Mouse (Mus musculus): ENCODE measurements at regions not wholly inside any gene's neighbourhood (a gene's known extent, or its start where the extent isn't known, plus 50 kb on each side); places are given as distances from the start of the nearest gene placed in this dataset.

- Histone ChIP-seq H3K27me3 (no peaks in the 10 kb centered on the region), H3K36me3 (no peaks in the 10 kb centered on the region), H3K4me2 (replicated peaks) (no peak overlapping the region), H3K4me1 (no peaks in the 10 kb centered on the region), H3K9ac (no peak overlapping the region), H3K4me3 (no peak overlapping the region), H3K9me3 (no peaks in the 10 kb centered on the region), H3K27ac (no peak overlapping the region)
- 74% methylated on average over 2 of the region's 2 CpGs for WGBS
- no peak for ATAC-seq (ENCODE audit: insufficient number of reproducible peaks, insufficient read depth, low FRiP score, low TSS enrichment)
Observed at GRCm38 (mm10) chr12:97218445-97218844, 1040.8 kb downstream of the Galc start.

- Histone ChIP-seq H3K4me3 (no peak overlapping the region), H3K36me3 (no peaks in the 10 kb centered on the region), H3K9ac (no peak overlapping the region), H3K27me3 (no peaks in the 10 kb centered on the region), H3K4me2 (replicated peaks) (no peak overlapping the region), H3K27ac (no peak overlapping the region), H3K4me1 (no peaks in the 10 kb centered on the region), H3K9me3 (no peaks in the 10 kb centered on the region)
- WGBS: 80% methylated on average over 7 of the region's 7 CpGs
- no peak for ATAC-seq (ENCODE audit: insufficient number of reproducible peaks, insufficient read depth, low FRiP score, low TSS enrichment)
Observed at GRCm38 (mm10) chr12:97217608-97218007, 1041.7 kb downstream of the Galc start.

GRCm38 (mm10) chr12:97203636-97204389, 1055.4 kb downstream of the Galc start:
- Histone ChIP-seq H3K9ac (no peak overlapping the region), H3K4me1 (no peaks in the 10 kb centered on the region), H3K27me3 (no peaks in the 10 kb centered on the region), H3K27ac (no peak overlapping the region), H3K36me3 (no peaks in the 10 kb centered on the region), H3K4me3 (no peak overlapping the region), H3K4me2 (replicated peaks) (no peak overlapping the region), H3K9me3 (no peaks in the 10 kb centered on the region)
- 18% methylated on average over 3 of the region's 3 CpGs for WGBS
- ATAC-seq (ENCODE audit: insufficient number of reproducible peaks, insufficient read depth, low FRiP score, low TSS enrichment): peak; percentile 95

GRCm38 (mm10) chr12:97161853-97162252, 1097.4 kb downstream of the Galc start:
- H3K4me2 ChIP-seq (replicated peaks): no peak overlapping the region
- H3K27me3 ChIP-seq: no peaks in the 10 kb centered on the region
- ATAC-seq (ENCODE audit: insufficient number of reproducible peaks, insufficient read depth, low FRiP score, low TSS enrichment): no peak
- H3K9me3 ChIP-seq: no peaks in the 10 kb centered on the region
- no peak overlapping the region for H3K9ac ChIP-seq
- H3K4me3 ChIP-seq: no peak overlapping the region
- H3K4me1 ChIP-seq: no peaks in the 10 kb centered on the region
- no peaks in the 10 kb centered on the region for H3K36me3 ChIP-seq
- H3K27ac ChIP-seq: no peak overlapping the region

- H3K9ac ChIP-seq: no peak overlapping the region
- no peaks in the 10 kb centered on the region for H3K4me1 ChIP-seq
- no peak overlapping the region for H3K4me3 ChIP-seq
- no peaks in the 10 kb centered on the region for H3K36me3 ChIP-seq
- H3K27ac ChIP-seq: no peak overlapping the region
- no peaks in the 10 kb centered on the region for H3K27me3 ChIP-seq
- H3K4me2 ChIP-seq (replicated peaks): no peak overlapping the region
- WGBS: 85% methylated on average over 9 of the region's 9 CpGs
- ATAC-seq (ENCODE audit: insufficient number of reproducible peaks, insufficient read depth, low FRiP score, low TSS enrichment): no peak
- H3K9me3 ChIP-seq: no peaks in the 10 kb centered on the region
Observed at GRCm38 (mm10) chr12:97161429-97161828, 1097.8 kb downstream of the Galc start.

GRCm38 (mm10) chr12:97158332-97158731, 1100.9 kb downstream of the Galc start:
- no peak overlapping the region for H3K4me3 ChIP-seq
- no peak for ATAC-seq (ENCODE audit: insufficient number of reproducible peaks, insufficient read depth, low FRiP score, low TSS enrichment)
- no peaks in the 10 kb centered on the region for H3K9me3 ChIP-seq
- no peaks in the 10 kb centered on the region for H3K36me3 ChIP-seq
- H3K9ac ChIP-seq: no peak overlapping the region
- no peak overlapping the region for H3K27ac ChIP-seq
- no peaks in the 10 kb centered on the region for H3K4me1 ChIP-seq
- no peak overlapping the region for H3K4me2 ChIP-seq (replicated peaks)
- no peaks in the 10 kb centered on the region for H3K27me3 ChIP-seq
- WGBS: 54% methylated on average over 4 of the region's 4 CpGs

GRCm38 (mm10) chr12:97157748-97158147, 1101.5 kb downstream of the Galc start:
- no peak for ATAC-seq (ENCODE audit: insufficient number of reproducible peaks, insufficient read depth, low FRiP score, low TSS enrichment)
- Histone ChIP-seq H3K36me3 (no peaks in the 10 kb centered on the region), H3K4me1 (no peaks in the 10 kb centered on the region), H3K27me3 (no peaks in the 10 kb centered on the region), H3K4me2 (replicated peaks) (no peak overlapping the region), H3K4me3 (no peak overlapping the region), H3K9ac (no peak overlapping the region), H3K27ac (no peak overlapping the region), H3K9me3 (no peaks in the 10 kb centered on the region)

GRCm38 (mm10) chr12:97156499-97157110, 1102.7 kb downstream of the Galc start:
- WGBS: 37% methylated on average over 3 of the region's 3 CpGs
- Histone ChIP-seq H3K4me2 (replicated peaks) (no peak overlapping the region), H3K36me3 (no peaks in the 10 kb centered on the region), H3K27ac (no peak overlapping the region), H3K4me3 (no peak overlapping the region), H3K27me3 (no peaks in the 10 kb centered on the region), H3K4me1 (no peaks in the 10 kb centered on the region), H3K9me3 (no peaks in the 10 kb centered on the region), H3K9ac (no peak overlapping the region)
- no peak for ATAC-seq (ENCODE audit: insufficient number of reproducible peaks, insufficient read depth, low FRiP score, low TSS enrichment)

GRCm38 (mm10) chr12:97142720-97143119, 1116.5 kb downstream of the Galc start:
- ATAC-seq (ENCODE audit: insufficient number of reproducible peaks, insufficient read depth, low FRiP score, low TSS enrichment): no peak
- 70% methylated on average over 3 of the region's 3 CpGs for WGBS
- Histone ChIP-seq H3K27ac (no peak overlapping the region), H3K4me1 (no peaks in the 10 kb centered on the region), H3K9me3 (no peaks in the 10 kb centered on the region), H3K27me3 (no peaks in the 10 kb centered on the region), H3K36me3 (no peaks in the 10 kb centered on the region), H3K9ac (no peak overlapping the region), H3K4me3 (no peak overlapping the region), H3K4me2 (replicated peaks) (no peak overlapping the region)

GRCm38 (mm10) chr12:97137924-97138323, 1121.3 kb downstream of the Galc start:
- Histone ChIP-seq H3K36me3 (no peaks in the 10 kb centered on the region), H3K27ac (no peak overlapping the region), H3K9ac (no peak overlapping the region), H3K4me3 (no peak overlapping the region), H3K9me3 (no peaks in the 10 kb centered on the region), H3K27me3 (no peaks in the 10 kb centered on the region), H3K4me2 (replicated peaks) (no peak overlapping the region), H3K4me1 (no peaks in the 10 kb centered on the region)
- 69% methylated on average over 7 of the region's 7 CpGs for WGBS
- ATAC-seq (ENCODE audit: insufficient number of reproducible peaks, insufficient read depth, low FRiP score, low TSS enrichment): no peak

GRCm38 (mm10) chr12:97130276-97130675, 1129.0 kb downstream of the Galc start:
- no peaks in the 10 kb centered on the region for H3K27me3 ChIP-seq
- H3K9ac ChIP-seq: no peak overlapping the region
- H3K4me3 ChIP-seq: no peak overlapping the region
- no peak for ATAC-seq (ENCODE audit: insufficient number of reproducible peaks, insufficient read depth, low FRiP score, low TSS enrichment)
- H3K9me3 ChIP-seq: no peaks in the 10 kb centered on the region
- no peaks in the 10 kb centered on the region for H3K4me1 ChIP-seq
- no peak overlapping the region for H3K4me2 ChIP-seq (replicated peaks)
- no peak overlapping the region for H3K27ac ChIP-seq
- no peaks in the 10 kb centered on the region for H3K36me3 ChIP-seq

- Histone ChIP-seq H3K4me3 (no peak overlapping the region), H3K4me2 (replicated peaks) (no peak overlapping the region), H3K27ac (no peak overlapping the region), H3K4me1 (no peaks in the 10 kb centered on the region), H3K9me3 (no peaks in the 10 kb centered on the region), H3K9ac (no peak overlapping the region), H3K27me3 (no peaks in the 10 kb centered on the region), H3K36me3 (no peaks in the 10 kb centered on the region)
- WGBS: 33% methylated on average over 2 of the region's 2 CpGs
- no peak for ATAC-seq (ENCODE audit: insufficient number of reproducible peaks, insufficient read depth, low FRiP score, low TSS enrichment)
Observed at GRCm38 (mm10) chr12:97090577-97091214, 1168.6 kb downstream of the Galc start.
